Mouse (Mus musculus) cerebellum, adult 18-20 months (tissue): Measurements from ENCODE around the gene Sort1.

Experiments
- DNase-seq, 2 experiments: peaks; one replicate each; pipeline ENCODE4 v3.0.0; 2021

The Sort1 gene

GRCm38 (mm10) chr3:108328441-108328841 is 44.6 kb downstream of the Sort1 start:
- peak; percentile 12 to 31 for DNase-seq

DNA sequence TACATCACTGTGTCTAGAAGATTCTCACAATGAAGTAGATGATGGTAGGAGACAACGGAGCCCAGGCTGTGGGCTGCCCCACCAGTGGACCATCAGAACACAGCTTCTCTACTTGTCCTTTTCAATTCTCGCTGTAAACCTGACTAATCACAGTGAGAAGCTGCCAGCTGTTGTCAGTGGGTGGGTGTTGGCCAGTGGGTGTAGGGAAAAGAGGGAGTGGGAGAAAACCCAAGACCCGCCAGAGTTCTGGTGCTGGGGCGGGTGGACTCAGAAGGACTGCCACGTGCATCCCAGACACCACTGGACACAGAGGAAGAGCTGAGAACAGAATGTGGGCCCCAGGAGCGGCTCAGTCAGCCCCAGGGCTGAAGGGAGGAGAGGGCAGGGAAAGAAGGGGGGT is 46.9 kb downstream of the Sort1 start:
- DNase-seq, result no peak

DNA sequence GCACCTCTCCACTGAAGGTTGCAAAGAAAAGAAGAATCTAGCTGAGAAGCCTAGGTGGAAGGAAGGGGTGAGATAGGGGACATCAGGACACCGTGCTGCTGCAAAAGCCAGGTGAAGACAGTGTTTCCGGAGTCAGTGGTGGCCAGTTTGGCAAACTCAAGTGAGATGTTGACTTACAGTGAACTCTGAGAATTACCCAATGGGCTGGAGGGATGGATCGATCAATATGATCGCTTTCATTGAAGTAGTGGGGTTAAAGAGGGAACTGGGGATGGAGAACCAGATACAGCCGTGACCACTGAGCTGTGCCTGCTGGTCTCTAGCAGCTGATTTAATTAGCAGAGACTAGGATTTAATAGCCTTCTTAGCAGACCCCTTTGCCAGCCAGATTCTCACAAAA is 53.0 kb downstream of the Sort1 start:
- DNase-seq, result no peak

DNA sequence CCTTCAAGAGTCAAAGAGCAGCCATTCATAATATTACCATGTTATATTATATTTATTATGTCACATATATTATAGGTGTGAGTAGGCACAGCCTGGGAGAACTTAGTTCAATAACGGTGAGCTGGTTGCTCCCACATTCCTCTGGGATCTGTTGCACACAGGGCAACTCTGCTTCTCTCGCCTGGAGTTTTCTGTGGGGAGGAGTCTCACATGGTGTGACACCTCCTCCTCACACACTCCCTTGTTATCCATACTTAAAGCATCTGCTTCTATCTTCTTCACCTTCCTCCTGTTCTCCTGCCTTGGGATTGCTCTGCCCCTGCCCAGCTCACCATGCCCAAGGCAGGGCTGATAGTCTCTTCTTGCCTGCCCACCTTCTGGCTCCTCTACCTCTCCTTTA is 57.2 kb downstream of the Sort1 start:
- no peak for DNase-seq

DNA sequence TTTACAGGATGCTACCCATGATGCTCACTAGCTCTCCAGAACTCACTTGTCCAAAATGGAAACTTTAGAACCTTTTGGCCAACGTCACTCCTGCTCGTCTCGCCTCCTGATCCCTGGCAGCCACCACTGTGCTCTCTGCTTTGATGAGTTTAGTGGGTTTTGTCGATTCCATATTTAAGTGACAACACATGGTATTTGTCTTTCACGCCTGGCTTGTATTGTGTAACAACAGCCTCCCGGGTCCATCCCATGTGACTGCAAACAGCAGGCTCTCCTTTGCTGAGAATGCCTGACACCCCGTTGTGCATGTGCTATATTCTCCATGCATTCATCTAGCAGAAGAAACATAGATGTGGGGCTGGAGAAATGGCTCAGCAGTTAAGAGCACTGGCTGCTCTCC is 58.3 kb downstream of the Sort1 start:
- no peak for DNase-seq

DNA sequence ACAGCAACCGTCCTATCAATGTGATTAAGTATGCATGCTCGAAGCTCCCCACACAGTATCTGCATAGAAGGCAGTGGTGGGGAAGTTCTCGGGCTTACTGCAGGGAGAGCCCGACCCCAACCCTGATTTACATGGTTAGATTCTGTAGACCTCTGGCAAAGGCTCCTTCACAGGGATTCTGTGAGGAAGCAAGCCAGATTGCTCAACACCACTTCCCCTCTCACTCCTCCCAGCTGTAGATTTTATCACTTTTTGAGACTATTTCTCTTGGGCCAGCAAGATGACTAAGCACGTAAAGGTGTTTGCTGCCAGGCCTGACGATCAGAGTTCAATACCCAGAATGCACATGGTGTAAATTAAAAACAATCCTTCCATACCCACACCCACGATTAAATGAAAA is 62.0 kb downstream of the Sort1 start:
- DNase-seq, result no peak

DNA sequence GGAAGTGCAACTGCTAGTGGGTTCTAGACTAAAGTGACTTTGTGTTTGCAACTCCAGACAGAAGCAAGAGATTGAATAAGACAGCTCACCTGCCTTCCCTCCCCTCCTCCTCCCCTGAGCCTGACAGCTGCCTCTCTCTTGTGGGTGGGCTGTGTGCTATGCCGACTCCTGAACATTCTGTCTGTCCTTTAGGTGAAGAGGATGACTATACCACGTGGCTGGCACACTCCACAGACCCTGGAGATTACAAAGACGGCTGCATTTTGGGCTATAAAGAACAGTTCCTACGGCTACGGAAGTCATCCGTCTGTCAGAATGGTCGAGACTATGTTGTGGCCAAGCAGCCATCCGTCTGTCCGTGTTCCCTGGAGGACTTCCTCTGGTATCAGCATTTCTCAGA is 64.5 kb downstream of the Sort1 start:
- no peak for DNase-seq

- DNase-seq, result no peak
Measured at GRCm38 (mm10) chr3:108355245-108355644, 71.4 kb downstream of the Sort1 start.

- DNase-seq, result no peak
Measured at GRCm38 (mm10) chr3:108357051-108357450, 73.2 kb downstream of the Sort1 start.

GRCm38 (mm10) chr3:108358445-108358844 is 74.6 kb downstream of the Sort1 start:
- peak; percentile 17 to 34 for DNase-seq

DNA sequence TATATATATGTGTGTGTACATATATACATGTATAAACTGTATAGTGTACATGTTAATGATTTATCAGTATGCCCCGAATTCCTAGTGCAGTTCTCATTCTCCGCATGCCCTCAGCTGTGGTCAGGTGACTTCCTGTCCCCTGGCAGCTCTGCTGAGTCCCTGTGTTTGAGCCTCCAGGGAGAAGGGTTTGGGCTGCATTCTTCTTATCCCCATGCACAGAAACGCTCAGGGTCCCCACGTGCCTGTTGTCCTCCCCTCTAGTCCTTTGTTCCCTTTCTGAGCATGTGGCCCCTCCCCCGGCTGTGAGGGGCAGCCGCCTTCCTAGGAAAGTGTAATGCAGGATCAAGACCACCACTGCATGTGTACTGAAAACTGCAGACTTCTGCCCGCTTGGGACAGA is 77.0 kb downstream of the Sort1 start:
- no peak for DNase-seq

DNA sequence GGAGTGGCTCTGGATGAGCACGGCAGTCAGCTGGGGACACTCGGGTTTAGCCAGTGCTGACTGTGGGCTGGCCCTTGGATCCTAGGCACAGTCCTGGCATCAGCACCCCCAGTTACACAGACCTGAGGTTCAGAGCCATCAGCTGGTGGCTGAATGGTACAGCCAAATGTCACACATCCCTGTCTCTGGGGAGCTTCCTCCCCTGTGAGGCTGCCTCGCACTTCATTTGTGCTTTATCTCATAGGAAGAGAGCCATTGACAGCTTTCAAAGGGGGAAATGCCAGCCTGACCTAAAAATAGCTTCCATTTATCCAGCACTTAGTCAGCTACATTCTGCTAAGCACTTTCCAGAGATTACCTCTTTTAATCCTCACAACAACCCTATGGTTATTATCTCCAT is 79.7 kb downstream of the Sort1 start:
- no peak for DNase-seq

- no peak for DNase-seq
Measured at GRCm38 (mm10) chr3:108364270-108364995, 80.6 kb downstream of the Sort1 start, which contains the start of gene Mybphl. TSS of gene Mybphl (plus strand) at chr3:108364911.

DNA sequence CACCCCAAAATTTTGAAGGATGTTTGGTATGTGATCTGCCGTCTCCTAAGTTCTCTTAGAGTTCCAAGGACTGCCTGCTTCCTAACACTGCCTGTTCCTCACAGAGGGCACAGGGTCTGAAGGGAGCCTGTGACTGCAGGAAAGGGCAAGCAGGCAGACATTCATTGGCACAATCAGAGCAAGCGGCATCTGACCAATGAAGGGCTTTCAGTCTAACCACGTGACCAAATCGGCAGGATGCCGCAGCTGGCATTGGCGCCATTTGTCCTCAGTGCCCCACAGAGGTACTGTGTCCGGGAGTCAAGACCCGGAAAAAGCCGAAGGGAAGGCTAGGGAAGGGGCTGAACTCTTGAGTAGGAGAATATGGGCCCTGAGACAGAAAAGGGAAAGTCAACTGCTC is 83.3 kb downstream of the Sort1 start:
- peak in 1 of 2 experiments; percentile 26 for DNase-seq

GRCm38 (mm10) chr3:108367828-108368227 is 83.9 kb downstream of the Sort1 start:
- DNase-seq, result no peak

GRCm38 (mm10) chr3:108368721-108369120 is 84.8 kb downstream of the Sort1 start:
- DNase-seq, result no peak

GRCm38 (mm10) chr3:108372274-108372673 is 88.4 kb downstream of the Sort1 start:
- no peak for DNase-seq

- no peak for DNase-seq
Measured at GRCm38 (mm10) chr3:108372691-108373090, 88.8 kb downstream of the Sort1 start.

DNA sequence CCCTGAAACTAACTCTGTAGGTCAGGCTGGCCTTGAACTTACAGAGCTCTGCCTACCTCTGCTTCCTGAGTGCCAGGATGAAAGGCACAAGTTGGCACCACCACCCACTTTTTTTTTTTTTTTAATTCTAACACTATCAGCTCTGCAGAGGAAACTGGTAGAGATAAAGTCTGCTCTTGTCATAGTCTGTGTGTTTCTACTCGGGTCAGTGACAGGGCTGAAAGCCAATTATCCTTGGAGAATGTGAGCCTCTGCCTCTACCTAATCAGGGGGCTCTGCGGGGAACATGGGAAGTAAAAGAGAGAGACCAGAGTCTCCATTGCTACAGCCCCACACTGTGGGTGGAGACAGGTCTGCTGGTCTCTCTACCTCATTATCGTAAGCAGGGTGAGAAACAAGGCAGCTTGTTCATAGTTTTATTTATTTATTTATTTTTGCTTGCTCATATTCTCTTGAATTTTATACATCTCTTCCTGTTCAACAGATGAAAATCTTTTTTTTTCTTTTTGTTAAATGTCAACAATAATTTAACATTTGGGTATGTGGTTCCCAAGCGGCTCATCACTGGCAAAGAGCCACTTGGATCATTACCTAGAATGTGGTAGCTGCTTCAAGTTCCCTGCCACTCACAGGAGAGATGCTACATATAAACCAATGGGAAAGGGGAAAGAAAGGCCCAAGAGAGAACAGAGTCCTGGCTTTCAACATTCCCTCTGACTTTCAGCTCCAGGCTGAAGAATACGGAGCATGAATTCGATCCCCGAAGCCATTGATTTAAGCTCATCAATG is 95.2 kb downstream of the Sort1 start:
- no peak for DNase-seq

DNA sequence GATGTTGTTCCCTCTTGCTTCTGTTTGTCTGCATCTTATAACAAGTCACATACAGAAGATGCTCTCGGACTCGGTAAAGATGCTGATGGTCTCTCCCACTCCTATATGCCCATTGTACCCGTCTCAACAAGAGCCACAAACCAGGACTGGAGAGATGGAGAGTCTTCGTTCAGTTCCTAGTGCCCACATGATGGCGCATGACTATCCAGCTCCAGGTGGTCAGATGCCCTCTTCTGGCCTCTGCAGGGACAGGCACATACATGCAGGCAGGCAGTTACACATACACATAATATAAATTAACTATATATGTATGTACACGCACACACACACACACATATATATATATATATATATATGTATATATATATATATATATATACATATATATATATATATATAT is 96.8 kb downstream of the Sort1 start:
- DNase-seq, result no peak

- no peak for DNase-seq
Measured at GRCm38 (mm10) chr3:108381945-108382875, 98.3 kb downstream of the Sort1 start.

- DNase-seq, result peak; percentile 78 to 89
Measured at GRCm38 (mm10) chr3:108383485-108384354, 99.8 kb downstream of the Sort1 start, which contains the start of gene Psrc1. TSS of gene Psrc1 (plus strand) at chr3:108383839.
